In the genomic region with DNA sequence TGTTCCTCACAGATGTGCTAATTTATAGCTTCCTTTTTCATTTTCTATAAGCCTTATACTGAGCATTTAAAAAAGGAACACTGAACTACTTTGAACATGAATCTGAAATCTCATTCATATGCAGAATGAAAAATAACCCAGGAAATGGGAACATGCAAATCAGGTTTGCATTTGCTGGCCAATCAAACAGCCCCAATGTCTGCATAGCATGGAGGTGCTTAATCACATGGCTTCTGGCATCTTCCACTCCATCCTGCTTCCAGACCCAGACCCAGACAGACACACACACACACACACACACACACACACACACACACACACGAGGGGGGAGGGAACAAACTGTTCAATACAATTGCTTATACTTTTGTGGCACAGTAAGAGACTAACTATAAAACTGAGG, we compare ENCODE assay signal across 18 mouse cellular contexts. TPM values are rescaled to one million over a fixed set of nuclear protein-coding genes. Genes with fewer than 3 reads are reported as not detected.
DNase-seq lines count a peak whose midpoint lies in the region.
"Had no signal": no experiment of that assay in that cellular context is flagged by ENCODE, and none has a peak within 500 bp of the region (broad histone marks: within the 10 kb centered on the region; RNA-seq: fewer than 3 reads in every experiment).

No protein-coding gene starts in this region.

- peak; percentile 28 for DNase-seq in right cerebral cortex, adult 18-20 months
- DNase-seq in right cerebral cortex, postnatal 25 days: no peak
- peak; percentile 41 for DNase-seq in A20 (ENCODE audit: low read depth, low spot score)
- DNase-seq in brain, adult 2 months (ENCODE audit: low read depth, low spot score): peak; percentile 56
- no peak for DNase-seq in gastrocnemius, adult 18-20 months (ENCODE audit: low spot score)
- no peak for DNase-seq in layer of hippocampus, postnatal 14 days (ENCODE audit: low spot score in 2 of 2)
- DNase-seq: adrenal gland, adult 8-10 months; adrenal gland, postnatal 14 days; adrenal gland, postnatal 36 days; B cell, adult 2 months; cerebellum, adult 11 months; cerebellum, adult 18-20 months; cerebellum, adult 8-10 months; cerebellum, adult 9-11 months; cerebellum, postnatal 14 days; cerebellum, postnatal 36 days; embryo, embryonic 11 days had no signal

RNA-seq across cellular contexts. Expression of a gene that starts 8.0 kb away (rescaled TPM):
- total RNA-seq in gastrocnemius, adult 18-20 months (2021): 10 to 100 TPM; 73.6 to 77.4 TPM
- total RNA-seq in layer of hippocampus, postnatal 14 days (2021): 10 to 100 TPM; 62.0 to 62.6 TPM

RNA-seq across cellular contexts. Expression of a gene that starts 52.6 kb away (rescaled TPM):
- under 1 TPM; 0.39 to 0.57 TPM for total RNA-seq in gastrocnemius, adult 18-20 months (2021)
- total RNA-seq in layer of hippocampus, postnatal 14 days (2021): under 1 TPM; 0.72 to 0.90 TPM
- total RNA-seq: G1E had no signal

Comparison
In these comparisons a context has a peak if more than half of its experiments do, and no peak if none do; other contexts are left out.
1. DNase-seq: peak in right cerebral cortex, adult 18-20 months (single experiment), A20 (single experiment) and brain, adult 2 months (single experiment); none in right cerebral cortex, postnatal 25 days (single experiment), gastrocnemius, adult 18-20 months (single experiment) and layer of hippocampus, postnatal 14 days (0 of 2).